Mouse (Mus musculus) embryo, embryonic 11.5 days (tissue): ENCODE measurements at regions not wholly inside any gene's neighbourhood (a gene's known extent, or its start where the extent isn't known, plus 50 kb on each side); places are given as distances from the start of the nearest gene placed in this dataset.

Source experiments
- DNase-seq: peaks from one replicate; pipeline ENCODE4 v3.0.0-alpha.2; 2012; ENCODE audit warnings: low read depth, low spot score

GRCm38 (mm10) chr6:51162208-51163082 lies 270.0 kb upstream of the Nfe2l3 start:
- DNase-seq: no peak

GRCm38 (mm10) chr6:51163266-51163665 lies 269.2 kb upstream of the Nfe2l3 start:
- no peak for DNase-seq

GRCm38 (mm10) chr6:51163882-51164281 lies 268.6 kb upstream of the Nfe2l3 start:
- DNase-seq: no peak

- no peak for DNase-seq
These were observed 265.4 kb upstream of the Nfe2l3 start for GRCm38 (mm10) chr6:51167028-51167427.

- DNase-seq: peak; percentile 84
These were observed 264.4 kb upstream of the Nfe2l3 start for GRCm38 (mm10) chr6:51168048-51168447.

GRCm38 (mm10) chr6:51168775-51169695 lies 263.4 kb upstream of the Nfe2l3 start:
- no peak for DNase-seq

GRCm38 (mm10) chr6:51169971-51170411 lies 262.5 kb upstream of the Nfe2l3 start:
- no peak for DNase-seq

- peak; percentile 79 for DNase-seq
These were observed 262.1 kb upstream of the Nfe2l3 start for GRCm38 (mm10) chr6:51170414-51170813.

- DNase-seq: peak; percentile 87
These were observed 261.6 kb upstream of the Nfe2l3 start for GRCm38 (mm10) chr6:51170871-51171270.

- no peak for DNase-seq
These were observed 260.7 kb upstream of the Nfe2l3 start for GRCm38 (mm10) chr6:51171761-51172160.

- DNase-seq: no peak
These were observed 260.1 kb upstream of the Nfe2l3 start for GRCm38 (mm10) chr6:51172331-51172791.

GRCm38 (mm10) chr6:51172856-51173619 lies 259.4 kb upstream of the Nfe2l3 start:
- DNase-seq: peak; percentile 92

GRCm38 (mm10) chr6:51173620-51174442 lies 258.6 kb upstream of the Nfe2l3 start:
- DNase-seq: no peak

- no peak for DNase-seq
These were observed 257.9 kb upstream of the Nfe2l3 start for GRCm38 (mm10) chr6:51174443-51175021.

- DNase-seq: no peak
These were observed 256.6 kb upstream of the Nfe2l3 start for GRCm38 (mm10) chr6:51175616-51176590.

GRCm38 (mm10) chr6:51176791-51177433 lies 255.6 kb upstream of the Nfe2l3 start:
- no peak for DNase-seq

GRCm38 (mm10) chr6:51177701-51178060 lies 254.8 kb upstream of the Nfe2l3 start:
- no peak for DNase-seq

GRCm38 (mm10) chr6:51178061-51178791 lies 254.2 kb upstream of the Nfe2l3 start:
- DNase-seq: peak; percentile 96
